Mouse (Mus musculus): Measurements from ENCODE around the gene Hist1h1e.

Gene Hist1h1e

GRCm38 (mm10) chr13:23622175-23622671, at the start of gene Hist1h1e:
TSS of gene Hist1h1e (minus strand) at chr13:23622558.
- DNase-seq = peak; percentile 87

GRCm38 (mm10) chr13:23662536-23662935, 40.2 kb upstream of the Hist1h1e start:
- DNase-seq = no peak

GRCm38 (mm10) chr13:23659636-23660366, 37.4 kb upstream of the Hist1h1e start:
- DNase-seq = no peak

- DNase-seq = no peak
These were observed 8.3 kb upstream of the Hist1h1e start for GRCm38 (mm10) chr13:23630653-23631052.

- no peak for DNase-seq
These were observed 598 bp upstream of the Hist1h1e start for GRCm38 (mm10) chr13:23622861-23623450.

- DNase-seq = peak; percentile 74
These were observed 705 bp downstream of the Hist1h1e start for GRCm38 (mm10) chr13:23621532-23622174.

GRCm38 (mm10) chr13:23620733-23621531, 1.4 kb downstream of the Hist1h1e start, which contains the start of gene Hist1h2be:
TSS of gene Hist1h2be (minus strand) at chr13:23621124.
- peak; percentile 78 for DNase-seq

- no peak for DNase-seq
These were observed 2.2 kb downstream of the Hist1h1e start for GRCm38 (mm10) chr13:23620056-23620732.

GRCm38 (mm10) chr13:23611638-23612037, 10.7 kb downstream of the Hist1h1e start:
- no peak for DNase-seq

- DNase-seq = no peak
These were observed 12.0 kb downstream of the Hist1h1e start for GRCm38 (mm10) chr13:23610393-23610792.

GRCm38 (mm10) chr13:23609844-23610243, 12.5 kb downstream of the Hist1h1e start:
- DNase-seq = no peak

- DNase-seq = no peak
These were observed 13.1 kb downstream of the Hist1h1e start for GRCm38 (mm10) chr13:23609209-23609608.

GRCm38 (mm10) chr13:23605052-23605451, 17.3 kb downstream of the Hist1h1e start:
- no peak for DNase-seq

GRCm38 (mm10) chr13:23604452-23604851, 17.9 kb downstream of the Hist1h1e start:
- DNase-seq = no peak

- no peak for DNase-seq
These were observed 19.1 kb downstream of the Hist1h1e start for GRCm38 (mm10) chr13:23603182-23603699.

GRCm38 (mm10) chr13:23597957-23598356, 24.4 kb downstream of the Hist1h1e start:
- DNase-seq = peak; percentile 36

- DNase-seq = no peak
These were observed 26.6 kb downstream of the Hist1h1e start for GRCm38 (mm10) chr13:23595622-23596372.

- DNase-seq = no peak
These were observed 27.2 kb downstream of the Hist1h1e start for GRCm38 (mm10) chr13:23595185-23595584.

- no peak for DNase-seq
These were observed 29.1 kb downstream of the Hist1h1e start for GRCm38 (mm10) chr13:23593051-23593770.

- no peak for DNase-seq
These were observed 29.7 kb downstream of the Hist1h1e start for GRCm38 (mm10) chr13:23592614-23593013.
